Mouse (Mus musculus) midbrain, postnatal 0 days (tissue): Measurements from ENCODE around the gene Lins1. TPM values are rescaled to one million over a fixed set of nuclear protein-coding genes. Genes with fewer than 3 reads are reported as not detected.

Source experiments
- ATAC-seq: fragments of 200-750 bp; cut with Nextera tagmentation; 2 replicates; pipeline ENCODE4 v1.8.0; 2017; ENCODE audit warnings: moderate number of reproducible peaks, mild to moderate bottlenecking, moderate TSS enrichment, moderate library complexity; ENCODE audit not compliant: low FRiP score
- DNase-seq: peaks from one replicate; pipeline ENCODE4 v3.0.0-alpha.2; 2015; ENCODE audit warnings: low spot score
- H3K27ac ChIP-seq: fragments of 300-500 bp; sonication (generic); 2 replicates; pipeline ENCODE4 v1.5.1; 2014; ENCODE audit warnings: low read depth, mild to moderate bottlenecking, low read length, mixed read lengths
- H3K27me3 ChIP-seq: fragments of 300-500 bp; sonication (generic); 2 replicates; pipeline ENCODE4 v1.6.1; 2014; ENCODE audit warnings: low read length, control low read depth, mixed read lengths; ENCODE audit not compliant: insufficient read depth
- H3K36me3 ChIP-seq: fragments of 300-500 bp; sonication (generic); 2 replicates; pipeline ENCODE4 v1.6.1; 2014; ENCODE audit warnings: low read length, control low read depth, mixed read lengths; ENCODE audit not compliant: insufficient read depth
- H3K4me1 ChIP-seq: fragments of 300-500 bp; sonication (generic); 2 replicates; pipeline ENCODE4 v1.6.1; 2014; ENCODE audit warnings: mild to moderate bottlenecking, control low read depth, antibody characterized with exemption, low read length, mixed read lengths; ENCODE audit not compliant: insufficient read depth
- H3K4me2 ChIP-seq: fragments of 300-500 bp; sonication (generic); 2 replicates; pipeline ENCODE4 v1.6.1; 2014; ENCODE audit warnings: low read depth, mild to moderate bottlenecking, low read length, mixed read lengths; ENCODE audit not compliant: poor library complexity, severe bottlenecking
- H3K4me3 ChIP-seq: fragments of 300-500 bp; sonication (generic); 2 replicates; pipeline ENCODE4 v1.5.1; 2014; ENCODE audit warnings: low read depth, mild to moderate bottlenecking, low read length, moderate library complexity
- H3K9ac ChIP-seq: fragments of 300-500 bp; sonication (generic); replicated peaks from 2 replicates; pipeline ENCODE4 v1.6.1; 2014; ENCODE audit warnings: mild to moderate bottlenecking, low read length, moderate library complexity, mixed read lengths; ENCODE audit not compliant: poor library complexity, severe bottlenecking
- H3K9me3 ChIP-seq: fragments of 300-500 bp; sonication (generic); 2 replicates; pipeline ENCODE4 v1.6.1; 2016; ENCODE audit warnings: low read length, control low read depth
- CTCF ChIP-seq: IDR thresholded peaks from 2 replicates; pipeline ENCODE4 v1.5.1; 2016; ENCODE audit warnings: antibody characterized with exemption, mild to moderate bottlenecking
- WGBS: fragments of 180-500 bp; shearing (Covaris S2); extraction: QIAGEN DNeasy Blood & Tissue Kit; methylation state at CpG from one replicate; pipeline ENCODE4 v1.1.7; 2014; 5-methylcytosine and 5-hydroxymethylcytosine counted together
- polyA plus RNA-seq: library from polyadenylated mRNA; unstranded; fragments of >200 nt; fragmentation: Nextera tagmentation; extraction: Ambion mirVana; gene quantifications from 2 replicates; pipeline ENCODE4 v1.2.1, GENCODE M21; 2015
- total RNA-seq: library from RNA; depleted of rRNA; stranded (reverse); fragments of >200 nt; gene quantifications from 2 replicates; pipeline ENCODE4 v1.2.3, GENCODE M21; 2014

Gene Lins1
- total and polyA plus RNA-seq, 2 experiments from 2014 or later: 12.9 to 17.9 TPM

GRCm38 (mm10) chr7:66733431-66733830 is 43.7 kb downstream of the Lins1 start:
- Histone ChIP-seq H3K36me3 (no peaks in the 10 kb centered on the region), H3K27me3 (no peaks in the 10 kb centered on the region), H3K4me3 (no peak overlapping the region), H3K4me1 (no peaks in the 10 kb centered on the region), H3K27ac (no peak overlapping the region), H3K9me3 (no peaks in the 10 kb centered on the region), H3K4me2 (no peak overlapping the region), H3K9ac (no peak overlapping the region)
- no peak for ATAC-seq
- WGBS: 96% methylated on average over 17 of the region's 17 CpGs
- TF ChIP-seq CTCF: no peak
- no peak for DNase-seq

DNA sequence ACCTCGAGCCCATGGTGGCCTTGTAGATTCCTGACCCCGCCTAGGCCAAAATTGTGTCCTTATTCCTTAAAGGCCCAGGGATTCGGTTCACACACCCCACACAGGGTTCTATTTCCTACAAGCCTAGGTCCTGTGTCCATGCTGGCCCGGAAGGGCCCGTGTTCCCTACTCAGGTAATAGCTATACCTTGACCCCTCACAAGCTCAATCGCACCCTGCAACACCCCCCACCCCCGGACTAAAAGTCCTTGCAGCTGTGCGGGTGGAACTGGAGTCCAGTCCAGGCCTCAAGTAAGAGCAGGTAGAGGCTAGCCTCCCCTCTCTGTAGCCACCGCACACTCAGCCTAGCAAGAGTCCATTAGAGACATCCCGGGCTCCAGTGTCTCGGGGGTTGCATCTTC is 44.2 kb downstream of the Lins1 start:
- H3K27me3 ChIP-seq: no peaks in the 10 kb centered on the region
- no peaks in the 10 kb centered on the region for H3K4me1 ChIP-seq
- no peaks in the 10 kb centered on the region for H3K9me3 ChIP-seq
- no peak for TF ChIP-seq CTCF
- no peak overlapping the region for H3K27ac ChIP-seq
- no peaks in the 10 kb centered on the region for H3K36me3 ChIP-seq
- H3K4me3 ChIP-seq: no peak overlapping the region
- WGBS: 96% methylated on average over 11 of the region's 11 CpGs
- H3K4me2 ChIP-seq: no peak overlapping the region
- no peak; the same call in 1 of the 2 replicates for ATAC-seq
- DNase-seq: no peak
- no peak overlapping the region for H3K9ac ChIP-seq

- ATAC-seq: no peak
- Histone ChIP-seq H3K27me3 (no peaks in the 10 kb centered on the region), H3K4me3 (no peak overlapping the region), H3K9me3 (no peaks in the 10 kb centered on the region), H3K36me3 (no peaks in the 10 kb centered on the region), H3K4me1 (no peaks in the 10 kb centered on the region), H3K4me2 (no peak overlapping the region), H3K9ac (no peak overlapping the region), H3K27ac (no peak overlapping the region)
- no peak for TF ChIP-seq CTCF
- WGBS: 98% methylated on average over 4 of the region's 4 CpGs
- no peak for DNase-seq
These were observed 44.8 kb downstream of the Lins1 start for GRCm38 (mm10) chr7:66734466-66734865.

GRCm38 (mm10) chr7:66734993-66735392 is 45.3 kb downstream of the Lins1 start:
- Histone ChIP-seq H3K36me3 (no peaks in the 10 kb centered on the region), H3K27me3 (no peaks in the 10 kb centered on the region), H3K4me2 (no peak overlapping the region), H3K27ac (no peak overlapping the region), H3K9me3 (no peaks in the 10 kb centered on the region), H3K9ac (no peak overlapping the region), H3K4me3 (no peak overlapping the region), H3K4me1 (no peaks in the 10 kb centered on the region)
- no peak for DNase-seq
- WGBS: 91% methylated on average over 6 of the region's 6 CpGs
- no peak for ATAC-seq
- no peak for TF ChIP-seq CTCF

- H3K9ac ChIP-seq: no peak overlapping the region
- no peak for TF ChIP-seq CTCF
- ATAC-seq (no peak), DNase-seq (no peak)
- H3K4me2 ChIP-seq: no peak overlapping the region
- no peaks in the 10 kb centered on the region for H3K4me1 ChIP-seq
- no peaks in the 10 kb centered on the region for H3K36me3 ChIP-seq
- WGBS: 93% methylated on average over 4 of the region's 4 CpGs
- H3K27ac ChIP-seq: no peak overlapping the region
- no peak overlapping the region for H3K4me3 ChIP-seq
- H3K27me3 ChIP-seq: no peaks in the 10 kb centered on the region
- H3K9me3 ChIP-seq: no peaks in the 10 kb centered on the region
These were observed 47.7 kb downstream of the Lins1 start for GRCm38 (mm10) chr7:66737418-66737817.

- Histone ChIP-seq H3K9ac (no peak overlapping the region), H3K27ac (no peak overlapping the region), H3K4me2 (no peak overlapping the region), H3K9me3 (no peaks in the 10 kb centered on the region), H3K36me3 (no peaks in the 10 kb centered on the region), H3K4me3 (no peak overlapping the region), H3K4me1 (no peaks in the 10 kb centered on the region), H3K27me3 (no peaks in the 10 kb centered on the region)
- WGBS: 73% methylated on average over 5 of the region's 5 CpGs
- peak; percentile 30 for DNase-seq
- no peak for ATAC-seq
- no peak for TF ChIP-seq CTCF
These were observed 51.3 kb downstream of the Lins1 start for GRCm38 (mm10) chr7:66741008-66741407.
